Mouse (Mus musculus) stomach, embryonic 14.5 days (tissue): ENCODE results near the gene Mcf2l. TPM values are rescaled to one million over a fixed set of nuclear protein-coding genes. Genes with fewer than 3 reads are reported as not detected.

Source experiments
- ATAC-seq: fragments of 200-750 bp; cut with Nextera tagmentation; 2 replicates; pipeline ENCODE4 v1.8.0; 2017; ENCODE audit warnings: low read depth, moderate TSS enrichment; ENCODE audit not compliant: insufficient number of reproducible peaks, insufficient read depth, low FRiP score
- H3K27ac ChIP-seq: fragments of 300-500 bp; sonication (generic); 2 replicates; pipeline ENCODE4 v1.5.1; 2014; ENCODE audit warnings: mild to moderate bottlenecking, low read length, moderate library complexity, mixed read lengths
- H3K27me3 ChIP-seq: fragments of 300-500 bp; sonication (generic); 2 replicates; pipeline ENCODE4 v1.6.1; 2014; ENCODE audit warnings: low read length, control low read depth, mixed read lengths; ENCODE audit not compliant: control insufficient read depth, insufficient read depth
- H3K36me3 ChIP-seq: fragments of 300-500 bp; sonication (generic); 2 replicates; pipeline ENCODE4 v1.6.1; 2014; ENCODE audit warnings: mild to moderate bottlenecking, control low read depth, low read length, moderate library complexity, mixed read lengths; ENCODE audit not compliant: control insufficient read depth, insufficient read depth
- H3K4me1 ChIP-seq: fragments of 300-500 bp; sonication (generic); 2 replicates; pipeline ENCODE4 v1.6.1; 2014; ENCODE audit warnings: low read length, control low read depth, mixed read lengths; ENCODE audit not compliant: control insufficient read depth, insufficient read depth
- H3K4me2 ChIP-seq: fragments of 300-500 bp; sonication (generic); replicated peaks from 2 replicates; pipeline ENCODE4 v1.6.1; 2014; ENCODE audit warnings: low read depth, low read length, control low read depth
- H3K4me3 ChIP-seq: fragments of 300-500 bp; sonication (generic); 2 replicates; pipeline ENCODE4 v1.5.1; 2014; ENCODE audit warnings: low read depth, low read length, control low read depth
- H3K9ac ChIP-seq: fragments of 300-500 bp; sonication (generic); replicated peaks from 2 replicates; pipeline ENCODE4 v1.6.1; 2014; ENCODE audit warnings: low read depth, mild to moderate bottlenecking, control low read depth, low read length, moderate library complexity, mixed read lengths
- H3K9me3 ChIP-seq: fragments of 300-500 bp; sonication (generic); 2 replicates; pipeline ENCODE4 v1.6.1; 2016; ENCODE audit warnings: low read depth, low read length, control low read depth; ENCODE audit not compliant: control insufficient read depth
- WGBS: fragments of 180-500 bp; shearing (Covaris S2); extraction: QIAGEN DNeasy Blood & Tissue Kit; methylation state at CpG from one replicate; pipeline ENCODE4 v1.1.7; 2014; 5-methylcytosine and 5-hydroxymethylcytosine counted together
- polyA plus RNA-seq: library from polyadenylated mRNA; unstranded; fragments of >200 nt; fragmentation: Nextera tagmentation; extraction: Ambion mirVana; gene quantifications from 2 replicates; pipeline ENCODE4 v1.2.1, GENCODE M21; 2014

Gene Mcf2l
- polyA plus RNA-seq, 1 experiment from 2014 or later: 20.7 TPM

DNA sequence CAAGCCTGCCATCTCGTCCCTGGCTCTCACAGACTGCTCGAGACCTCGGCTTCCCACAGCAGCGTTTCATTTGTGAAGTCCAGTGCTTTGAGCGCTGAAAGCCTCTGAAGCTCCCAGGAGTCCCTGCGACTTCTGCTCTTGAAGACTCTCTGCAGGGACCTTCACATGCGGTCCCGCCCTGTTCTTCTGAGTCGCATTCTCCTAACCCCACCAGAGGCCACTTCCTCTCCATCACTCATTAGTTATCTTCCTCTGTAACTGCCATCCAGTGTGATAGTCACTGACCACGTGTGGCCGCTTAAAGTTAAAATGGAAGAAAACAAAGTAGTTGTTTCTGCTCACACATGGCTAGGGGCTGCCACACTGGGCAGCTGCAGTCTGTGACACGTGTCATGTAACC, 103.7 kb downstream of the Mcf2l start:
- Histone ChIP-seq H3K36me3 (0 out of 2 replicates have a peak, but pooled peaks cover 9% of the 10 kb centered on the region), H3K4me3 (no peak overlapping the region), H3K27ac (no peak overlapping the region), H3K4me1 (no peaks in the 10 kb centered on the region), H3K9me3 (no peaks in the 10 kb centered on the region), H3K9ac (no peak overlapping the region), H3K27me3 (no peaks in the 10 kb centered on the region), H3K4me2 (no peak overlapping the region)
- WGBS: 56% methylated on average over 12 of the region's 12 CpGs
- no peak for ATAC-seq

DNA sequence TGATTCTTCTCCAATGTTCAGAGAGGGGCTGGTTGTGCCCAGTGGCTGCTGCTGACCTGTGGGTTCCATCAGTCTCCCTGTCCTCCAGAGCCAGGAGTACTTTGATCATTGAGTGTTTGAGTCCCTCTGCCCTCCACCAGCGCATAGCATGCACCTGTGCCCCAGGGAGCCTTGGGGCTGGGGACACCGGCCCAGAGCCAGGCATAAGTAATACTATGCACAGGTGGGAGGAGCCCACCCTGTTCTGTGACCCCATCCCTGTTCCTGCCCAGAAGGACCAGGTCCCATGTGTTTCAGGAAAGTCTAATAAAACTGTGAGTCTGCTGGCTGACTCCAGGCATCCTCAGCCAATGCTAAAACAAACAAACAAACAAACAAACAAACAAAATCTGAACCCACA, 104.7 kb downstream of the Mcf2l start:
- H3K36me3 ChIP-seq: 0 out of 2 replicates have a peak, but pooled peaks cover 9% of the 10 kb centered on the region
- no peaks in the 10 kb centered on the region for H3K9me3 ChIP-seq
- no peak overlapping the region for H3K27ac ChIP-seq
- no peak overlapping the region for H3K9ac ChIP-seq
- no peaks in the 10 kb centered on the region for H3K27me3 ChIP-seq
- no peak for ATAC-seq
- H3K4me3 ChIP-seq: no peak overlapping the region
- no peak overlapping the region for H3K4me2 ChIP-seq
- H3K4me1 ChIP-seq: no peaks in the 10 kb centered on the region
- 59% methylated on average over 2 of the region's 2 CpGs for WGBS

DNA sequence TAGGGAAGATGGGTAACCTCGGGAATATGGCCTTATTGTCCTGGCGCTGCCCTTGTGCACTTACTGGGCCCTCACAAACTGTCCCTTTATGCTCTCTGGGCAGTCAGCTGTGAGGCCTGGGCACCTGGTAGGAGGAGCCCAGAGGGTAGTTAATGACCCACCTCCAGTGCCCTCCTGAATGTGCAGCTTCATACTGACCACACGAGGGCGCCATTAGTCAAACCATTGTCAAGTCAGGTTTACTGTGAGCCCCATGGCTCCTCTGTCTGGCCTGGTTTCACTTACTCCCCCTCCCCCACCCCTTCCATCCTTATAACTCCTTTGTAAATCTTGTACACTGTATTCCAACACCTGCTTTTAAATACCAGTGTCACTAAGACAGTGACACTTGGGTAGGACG, 105.1 kb downstream of the Mcf2l start:
- H3K27ac ChIP-seq: no peak overlapping the region
- H3K4me2 ChIP-seq: no peak overlapping the region
- 31% methylated on average over 5 of the region's 5 CpGs for WGBS
- ATAC-seq: peak; percentile 46; the same call in 1 of the 2 replicates
- no peaks in the 10 kb centered on the region for H3K4me1 ChIP-seq
- H3K4me3 ChIP-seq: no peak overlapping the region
- H3K36me3 ChIP-seq: 0 out of 2 replicates have a peak, but pooled peaks cover 9% of the 10 kb centered on the region
- no peaks in the 10 kb centered on the region for H3K9me3 ChIP-seq
- no peak overlapping the region for H3K9ac ChIP-seq
- no peaks in the 10 kb centered on the region for H3K27me3 ChIP-seq

DNA sequence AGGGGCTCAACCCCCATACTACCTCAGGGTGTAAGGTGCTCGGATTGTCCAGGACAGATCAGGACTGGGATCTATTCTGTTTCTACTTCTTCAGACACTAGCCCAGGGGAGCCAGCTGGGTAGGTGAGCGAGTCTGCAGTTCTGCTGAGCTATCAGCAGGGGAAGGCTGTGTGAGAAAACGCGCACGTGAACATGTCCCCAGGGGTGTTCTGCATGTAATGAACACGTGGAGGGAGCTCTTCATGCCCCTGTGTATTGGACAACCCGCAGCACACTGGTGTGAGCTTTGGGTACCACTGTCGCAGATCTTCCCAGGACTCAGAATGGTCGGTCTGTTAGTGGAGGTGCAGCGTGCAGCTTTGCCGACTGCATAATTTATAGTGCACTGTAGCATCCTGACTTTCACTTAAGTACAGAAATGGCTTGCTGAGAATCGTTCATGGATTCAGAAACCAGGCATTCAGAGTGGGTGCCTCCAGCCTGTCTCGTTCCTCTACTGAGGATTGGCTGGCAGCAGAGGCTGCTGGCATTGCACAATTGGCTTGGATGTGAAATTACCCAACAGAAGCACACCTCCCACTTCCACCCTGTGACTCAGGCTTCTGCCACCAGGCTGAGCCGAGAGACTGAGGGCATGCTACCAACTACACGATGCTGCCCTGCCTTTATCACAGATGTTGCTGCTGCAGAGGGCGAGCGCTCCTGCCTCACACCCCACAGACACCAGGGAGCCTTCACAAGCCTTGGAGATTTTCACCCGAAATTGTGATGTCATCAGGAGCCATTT, 110.3 kb downstream of the Mcf2l start:
- H3K4me3 ChIP-seq: no peak overlapping the region
- WGBS: 83% methylated on average over 18 of the region's 18 CpGs
- H3K36me3 ChIP-seq: no peaks in the 10 kb centered on the region
- no peaks in the 10 kb centered on the region for H3K9me3 ChIP-seq
- H3K4me1 ChIP-seq: no peaks in the 10 kb centered on the region
- H3K9ac ChIP-seq: no peak overlapping the region
- no peak overlapping the region for H3K27ac ChIP-seq
- ATAC-seq: no peak
- no peaks in the 10 kb centered on the region for H3K27me3 ChIP-seq
- no peak overlapping the region for H3K4me2 ChIP-seq

DNA sequence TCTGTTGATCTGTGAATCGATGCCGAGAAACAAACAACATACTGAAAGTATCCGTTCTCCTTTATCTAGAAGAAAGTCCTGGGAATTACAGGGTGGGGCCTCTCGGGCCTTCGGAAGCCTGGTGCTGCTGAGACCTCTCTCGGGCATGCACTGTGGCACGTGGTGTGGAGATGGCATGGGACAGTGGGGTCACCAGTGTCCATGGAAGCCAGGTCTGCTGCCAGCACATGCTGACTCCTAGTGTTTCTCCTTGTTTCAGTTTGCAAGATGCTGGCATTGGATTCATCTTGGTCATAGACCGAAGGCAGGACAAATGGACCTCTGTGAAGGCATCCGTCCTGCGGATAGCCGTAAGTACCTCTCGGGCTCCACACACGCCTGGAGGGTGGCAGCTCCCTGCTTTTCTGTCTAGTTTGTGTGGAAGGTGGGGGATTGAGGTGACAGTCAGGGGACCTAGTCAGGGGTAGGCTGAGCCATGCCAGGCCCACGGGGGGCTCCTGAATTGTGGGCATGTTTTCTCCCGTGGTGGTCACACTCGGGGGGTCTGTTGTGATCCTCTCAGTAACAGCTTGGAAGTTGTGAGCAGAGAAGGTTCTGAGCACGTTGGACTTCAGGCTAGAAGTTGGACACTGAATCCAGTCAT, 111.1 kb downstream of the Mcf2l start:
- ATAC-seq: no peak
- H3K4me2 ChIP-seq: no peak overlapping the region
- H3K9ac ChIP-seq: no peak overlapping the region
- no peaks in the 10 kb centered on the region for H3K27me3 ChIP-seq
- H3K4me1 ChIP-seq: no peaks in the 10 kb centered on the region
- no peaks in the 10 kb centered on the region for H3K9me3 ChIP-seq
- H3K36me3 ChIP-seq: no peaks in the 10 kb centered on the region
- 86% methylated on average over 17 of the region's 17 CpGs for WGBS
- H3K4me3 ChIP-seq: no peak overlapping the region
- H3K27ac ChIP-seq: no peak overlapping the region

DNA sequence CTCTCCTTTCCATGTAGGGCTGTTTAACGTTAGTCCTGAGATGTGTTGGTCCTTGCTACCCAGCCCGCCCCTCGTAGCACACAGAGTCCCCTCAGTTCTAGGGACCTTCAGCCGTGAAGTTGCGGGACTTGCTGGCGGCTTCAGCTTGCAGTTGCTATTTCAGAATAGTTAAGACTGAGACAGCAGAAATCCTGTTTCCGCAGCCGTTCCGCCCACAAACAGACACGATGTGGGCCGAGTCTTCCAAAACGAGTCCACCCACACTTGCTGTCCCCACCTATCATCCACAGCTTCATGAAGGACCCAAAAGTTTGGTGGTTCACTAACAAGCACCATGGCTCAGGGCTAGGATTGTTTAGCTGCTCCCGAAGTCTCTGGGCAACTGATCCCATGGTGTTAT, 111.7 kb downstream of the Mcf2l start:
- H3K4me3 ChIP-seq: no peak overlapping the region
- no peaks in the 10 kb centered on the region for H3K4me1 ChIP-seq
- WGBS: 88% methylated on average over 13 of the region's 13 CpGs
- no peak overlapping the region for H3K27ac ChIP-seq
- H3K9me3 ChIP-seq: no peaks in the 10 kb centered on the region
- H3K36me3 ChIP-seq: no peaks in the 10 kb centered on the region
- H3K4me2 ChIP-seq: no peak overlapping the region
- no peak for ATAC-seq
- H3K27me3 ChIP-seq: no peaks in the 10 kb centered on the region
- H3K9ac ChIP-seq: no peak overlapping the region

DNA sequence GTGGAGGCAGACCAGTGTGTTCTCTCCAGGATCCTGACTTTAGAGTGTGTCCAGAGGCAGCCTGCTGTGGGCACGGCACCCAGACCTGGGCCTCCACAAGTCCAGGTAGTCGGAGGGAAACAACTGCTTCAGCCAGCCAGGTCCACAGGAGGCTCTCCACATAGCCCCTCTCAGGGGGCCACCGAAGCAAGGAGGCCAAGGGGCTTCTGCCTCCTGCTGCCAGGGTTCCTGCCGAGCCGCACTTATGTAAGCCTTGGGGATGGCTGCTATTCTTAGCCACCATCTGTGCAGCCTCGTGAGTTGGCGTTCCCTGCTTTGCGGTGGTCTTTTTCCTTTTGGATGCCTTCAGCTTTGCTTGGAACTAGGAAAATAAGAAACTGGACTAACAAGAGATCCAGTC, 114.0 kb downstream of the Mcf2l start:
- ATAC-seq: no peak
- 86% methylated on average over 8 of the region's 8 CpGs for WGBS

DNA sequence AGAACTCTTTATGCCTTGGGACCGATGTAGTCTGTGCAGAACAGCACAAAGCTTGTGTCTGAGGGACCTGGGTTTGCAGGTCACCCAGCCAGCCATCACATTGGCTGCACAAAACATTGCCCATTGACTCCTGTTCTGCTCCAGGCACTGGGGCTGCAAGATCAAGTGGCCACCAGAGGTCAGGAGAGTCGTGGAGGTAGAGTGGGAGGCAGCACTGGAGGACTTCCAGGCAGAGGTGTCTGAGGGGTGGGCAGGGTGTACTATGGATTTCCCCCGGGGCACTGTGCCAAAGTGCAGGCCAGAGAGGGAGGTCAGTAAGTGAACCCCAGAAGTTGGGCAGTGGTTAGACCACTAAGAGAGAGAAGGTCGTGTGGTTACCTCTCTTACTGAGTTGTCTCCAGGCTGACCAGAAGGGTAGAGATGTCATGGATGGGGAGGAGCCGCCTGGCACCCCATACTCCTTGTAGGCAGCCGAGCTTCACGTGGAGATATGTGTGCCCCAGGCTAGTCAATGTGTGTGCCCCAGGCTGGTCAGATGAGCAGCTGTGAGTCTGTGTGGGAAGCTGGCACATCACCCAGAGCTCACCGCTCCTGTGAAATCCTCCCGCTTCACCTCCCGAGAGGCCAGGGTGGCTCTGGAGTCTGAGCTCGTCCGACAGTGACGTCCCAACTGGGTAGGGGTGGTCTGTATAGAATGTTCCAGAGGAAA, 115.3 kb downstream of the Mcf2l start:
- H3K36me3 ChIP-seq: no peaks in the 10 kb centered on the region
- no peak; the same call in 1 of the 2 replicates for ATAC-seq
- 77% methylated on average over 13 of the region's 13 CpGs for WGBS

More for the DNA sequence above, 114.0 kb downstream of the Mcf2l start:
- H3K4me3 ChIP-seq: no peak overlapping the region
- H3K27ac ChIP-seq: no peak overlapping the region
- H3K27me3 ChIP-seq: no peaks in the 10 kb centered on the region
- no peaks in the 10 kb centered on the region for H3K9me3 ChIP-seq
- H3K9ac ChIP-seq: no peak overlapping the region
- no peaks in the 10 kb centered on the region for H3K4me1 ChIP-seq
- no peaks in the 10 kb centered on the region for H3K36me3 ChIP-seq
- H3K4me2 ChIP-seq: no peak overlapping the region

More for the DNA sequence above, 115.3 kb downstream of the Mcf2l start:
- Histone ChIP-seq H3K27ac (no peak overlapping the region), H3K27me3 (no peaks in the 10 kb centered on the region), H3K9me3 (no peaks in the 10 kb centered on the region), H3K4me1 (no peaks in the 10 kb centered on the region), H3K4me2 (no peak overlapping the region), H3K9ac (no peak overlapping the region), H3K4me3 (no peak overlapping the region)
